Mouse (Mus musculus) frontal cortex, postnatal 36 days (tissue): ENCODE measurements around the gene Bex4.
"Not testable (repeated sequence)": the region's sequence is repeated elsewhere in the genome, so short reads cannot be mapped to it uniquely, and the experiment has no call there.

Source experiments
- DNase-seq, 2 experiments: peaks; one replicate each; pipeline ENCODE4 v3.0.0; 2022; ENCODE audit warnings: low spot score in 2 of 2

The Bex4 gene

GRCm38 (mm10) chrX:136138827-136139639, at the start of gene Bex4:
Bex4 (plus strand) TSS chrX:136138996.
- not testable (repeated sequence) for DNase-seq

GRCm38 (mm10) chrX:136092497-136093279, 46.1 kb upstream of the Bex4 start:
- DNase-seq = no peak

GRCm38 (mm10) chrX:136094421-136094820, 44.4 kb upstream of the Bex4 start:
- peak in 1 of 2 experiments; percentile 26 for DNase-seq

GRCm38 (mm10) chrX:136104046-136104723, 34.6 kb upstream of the Bex4 start:
- peak in 1 of 2 experiments; percentile 16 for DNase-seq

GRCm38 (mm10) chrX:136104724-136105088, 34.1 kb upstream of the Bex4 start:
- DNase-seq = no peak

GRCm38 (mm10) chrX:136107942-136108341, 30.9 kb upstream of the Bex4 start:
- DNase-seq = peak; percentile 45 to 73

GRCm38 (mm10) chrX:136115015-136115414, 23.8 kb upstream of the Bex4 start:
- DNase-seq = no peak

- peak; percentile 62 to 80 for DNase-seq
Observed at GRCm38 (mm10) chrX:136115419-136115961, 23.3 kb upstream of the Bex4 start.

- no peak for DNase-seq
Observed at GRCm38 (mm10) chrX:136127038-136127743, 11.6 kb upstream of the Bex4 start.

- peak; percentile 34 to 59 for DNase-seq
Observed at GRCm38 (mm10) chrX:136127744-136128064, 11.1 kb upstream of the Bex4 start.

GRCm38 (mm10) chrX:136135559-136135958, 3.2 kb upstream of the Bex4 start:
- DNase-seq = no peak

- DNase-seq = peak in 1 of 2 experiments; percentile 4
Observed at GRCm38 (mm10) chrX:136139640-136140004, 826 bp downstream of the Bex4 start.

- DNase-seq = no peak
Observed at GRCm38 (mm10) chrX:136141385-136141784, 2.6 kb downstream of the Bex4 start.

- DNase-seq = no peak
Observed at GRCm38 (mm10) chrX:136143711-136144110, 4.9 kb downstream of the Bex4 start.

GRCm38 (mm10) chrX:136144195-136144594, 5.4 kb downstream of the Bex4 start:
- DNase-seq = no peak

- no peak for DNase-seq
Observed at GRCm38 (mm10) chrX:136170625-136171024, 31.8 kb downstream of the Bex4 start.

GRCm38 (mm10) chrX:136171189-136172117, 32.7 kb downstream of the Bex4 start:
- peak; percentile 26 to 45 for DNase-seq

GRCm38 (mm10) chrX:136172118-136172551, 33.3 kb downstream of the Bex4 start, which contains the start of gene Tceal8:
Tceal8 (minus strand) TSS chrX:136172342.
- peak; percentile 55 to 76 for DNase-seq

GRCm38 (mm10) chrX:136172786-136173185, 34.0 kb downstream of the Bex4 start:
- DNase-seq = no peak

- no peak for DNase-seq
Observed at GRCm38 (mm10) chrX:136180897-136181553, 42.2 kb downstream of the Bex4 start.
